Mouse (Mus musculus): Measurements from ENCODE around the gene Mtmr3. TPM values are rescaled to one million over a fixed set of nuclear protein-coding genes. Genes with fewer than 3 reads are reported as not detected.

Mtmr3 gene
- polyA plus RNA-seq, 1 experiment from 2014 or later = 25.6 TPM

DNA sequence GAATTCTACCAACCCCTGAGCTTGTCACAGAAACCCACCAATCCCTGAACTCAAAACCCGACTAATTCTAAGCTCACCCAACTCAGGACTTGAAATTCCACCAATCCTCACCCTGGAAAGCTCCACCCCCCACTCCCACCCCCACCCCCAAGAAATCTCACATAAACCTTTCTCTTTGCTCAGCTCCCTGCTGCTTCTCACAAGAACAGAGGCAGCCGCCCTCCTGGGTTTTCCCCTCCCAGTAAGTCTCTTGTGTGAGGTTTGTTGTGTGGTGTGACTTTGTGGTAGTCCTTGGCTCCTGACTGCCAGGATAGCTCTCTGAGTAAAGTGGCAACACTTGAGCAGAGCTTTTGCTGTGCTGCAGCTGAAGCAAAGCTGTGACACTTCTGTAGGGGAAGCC is 131.8 kb downstream of the Mtmr3 start:
- 39% methylated on average over 2 of the region's 2 CpGs for WGBS
- ATAC-seq (replicated peaks; ENCODE audit: low FRiP score) = no peak
- H3K4me2 ChIP-seq = no peak overlapping the region
- no peak overlapping the region for H3K27ac ChIP-seq (ENCODE audit: low read depth, low read length)
- no peak overlapping the region for H3K4me3 ChIP-seq (ENCODE audit: low read depth, low read length)
- no peak for DNase-seq (ENCODE audit: low spot score)
- no peaks in the 10 kb centered on the region for H3K36me3 ChIP-seq (ENCODE audit: control insufficient read depth, insufficient read depth, low read length)
- H3K9me3 ChIP-seq (ENCODE audit: control insufficient read depth, low read length) = no peaks in the 10 kb centered on the region
- no peak overlapping the region for H3K9ac ChIP-seq (ENCODE audit: low read depth, low read length)
- H3K27me3 ChIP-seq (replicated peaks; ENCODE audit: control insufficient read depth, insufficient read depth, low read length) = no peaks in the 10 kb centered on the region; the same call in 1 of the 2 replicates
- no peaks in the 10 kb centered on the region; the same call in 1 of the 2 replicates for H3K4me1 ChIP-seq (replicated peaks; ENCODE audit: control insufficient read depth, insufficient read depth, low read length)

DNA sequence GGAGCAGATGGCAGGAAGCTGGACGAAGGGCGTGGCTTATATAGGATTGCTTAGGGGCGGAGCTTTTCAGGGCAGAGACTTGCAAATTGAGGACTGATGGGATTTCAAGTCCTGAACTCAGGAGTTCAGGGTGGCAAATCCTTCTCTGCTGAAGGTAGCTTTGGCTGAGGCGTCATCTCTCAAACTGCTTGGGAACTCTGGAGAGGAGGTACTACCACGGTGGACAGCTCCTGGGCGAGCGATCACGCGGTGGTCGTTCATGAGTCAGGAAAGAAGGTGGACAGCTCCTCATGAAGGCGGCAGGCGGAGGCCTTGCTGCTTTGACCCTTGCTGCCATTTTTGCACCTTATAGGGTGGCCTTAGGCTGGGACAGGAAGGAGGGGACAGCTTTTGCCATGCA is 133.5 kb downstream of the Mtmr3 start:
- H3K27me3 ChIP-seq (replicated peaks; ENCODE audit: control insufficient read depth, insufficient read depth, low read length) = no peaks in the 10 kb centered on the region; the same call in 1 of the 2 replicates
- H3K27ac ChIP-seq (ENCODE audit: low read depth, low read length) = no peak overlapping the region
- H3K9me3 ChIP-seq (ENCODE audit: control insufficient read depth, low read length) = no peaks in the 10 kb centered on the region
- WGBS = 11% methylated on average over 12 of the region's 12 CpGs
- DNase-seq (ENCODE audit: low spot score) (no peak), ATAC-seq (replicated peaks; ENCODE audit: low FRiP score) (no peak)
- H3K9ac ChIP-seq (ENCODE audit: low read depth, low read length) = no peak overlapping the region
- H3K4me2 ChIP-seq = no peak overlapping the region
- no peaks in the 10 kb centered on the region for H3K36me3 ChIP-seq (ENCODE audit: control insufficient read depth, insufficient read depth, low read length)
- H3K4me1 ChIP-seq (replicated peaks; ENCODE audit: control insufficient read depth, insufficient read depth, low read length) = no peaks in the 10 kb centered on the region; the same call in 1 of the 2 replicates
- H3K4me3 ChIP-seq (ENCODE audit: low read depth, low read length) = no peak overlapping the region

DNA sequence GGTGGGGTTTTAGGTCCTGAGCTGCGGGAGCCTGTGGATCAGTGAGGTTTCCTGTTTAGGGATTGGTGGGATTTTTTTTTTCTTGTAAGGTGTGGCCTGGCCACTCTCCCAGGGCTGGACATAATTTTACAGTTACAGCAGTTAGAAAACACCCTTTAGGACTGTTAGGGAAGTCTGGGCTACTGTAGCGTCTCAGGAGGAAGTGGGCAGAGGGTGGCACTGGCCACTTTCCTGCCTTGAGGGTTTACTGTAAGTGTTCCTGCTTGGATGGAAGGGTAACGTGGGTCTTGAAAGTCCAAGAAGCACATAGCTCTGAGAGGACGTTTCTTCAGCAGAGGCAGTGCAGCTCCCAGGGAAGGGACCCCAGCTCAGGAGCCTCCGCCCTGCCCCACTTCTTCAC is 134.0 kb downstream of the Mtmr3 start:
- Histone ChIP-seq H3K4me3 (ENCODE audit: low read depth, low read length) (no peak overlapping the region), H3K9ac (ENCODE audit: low read depth, low read length) (no peak overlapping the region), H3K36me3 (ENCODE audit: control insufficient read depth, insufficient read depth, low read length) (no peaks in the 10 kb centered on the region), H3K27ac (ENCODE audit: low read depth, low read length) (no peak overlapping the region), H3K27me3 (replicated peaks; ENCODE audit: control insufficient read depth, insufficient read depth, low read length) (no peaks in the 10 kb centered on the region; the same call in 1 of the 2 replicates), H3K4me2 (no peak overlapping the region), H3K4me1 (replicated peaks; ENCODE audit: control insufficient read depth, insufficient read depth, low read length) (no peaks in the 10 kb centered on the region), H3K9me3 (ENCODE audit: control insufficient read depth, low read length) (no peaks in the 10 kb centered on the region)
- DNase-seq (ENCODE audit: low spot score) (no peak), ATAC-seq (replicated peaks; ENCODE audit: low FRiP score) (no peak)
- 36% methylated on average over 5 of the region's 5 CpGs for WGBS

DNA sequence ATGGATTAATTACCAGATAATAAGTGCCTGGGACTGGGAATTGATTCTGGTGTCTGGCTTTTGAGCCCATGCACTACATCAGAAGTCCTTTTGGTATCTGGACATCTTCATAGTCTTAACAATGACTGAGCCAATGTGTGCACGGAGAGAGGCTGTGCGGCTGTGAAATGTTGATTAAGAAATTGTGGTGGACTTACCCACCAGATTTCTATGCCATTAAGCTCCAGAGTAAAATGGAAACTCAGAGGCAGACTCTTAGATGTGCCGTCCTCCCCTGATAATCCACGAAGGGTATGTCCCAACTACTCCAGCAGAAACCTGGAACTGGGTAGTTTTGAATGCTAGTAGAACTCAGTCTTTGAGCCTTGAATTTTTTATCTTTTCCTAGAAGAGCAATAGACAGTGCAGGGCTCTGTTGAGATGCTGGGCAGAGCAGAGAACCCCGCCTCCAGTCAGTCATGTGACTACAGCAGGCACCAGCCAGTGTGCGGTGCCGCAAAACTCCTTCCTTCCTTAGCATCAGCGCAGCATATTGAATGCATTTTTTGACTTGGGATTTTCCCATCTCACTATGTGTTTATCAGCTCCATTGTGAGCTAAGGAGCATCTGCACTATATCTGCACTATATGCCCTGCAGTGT is 139.6 kb downstream of the Mtmr3 start:
- DNase-seq (ENCODE audit: low spot score) = no peak
- 70% methylated on average over 8 of the region's 8 CpGs for WGBS

DNA sequence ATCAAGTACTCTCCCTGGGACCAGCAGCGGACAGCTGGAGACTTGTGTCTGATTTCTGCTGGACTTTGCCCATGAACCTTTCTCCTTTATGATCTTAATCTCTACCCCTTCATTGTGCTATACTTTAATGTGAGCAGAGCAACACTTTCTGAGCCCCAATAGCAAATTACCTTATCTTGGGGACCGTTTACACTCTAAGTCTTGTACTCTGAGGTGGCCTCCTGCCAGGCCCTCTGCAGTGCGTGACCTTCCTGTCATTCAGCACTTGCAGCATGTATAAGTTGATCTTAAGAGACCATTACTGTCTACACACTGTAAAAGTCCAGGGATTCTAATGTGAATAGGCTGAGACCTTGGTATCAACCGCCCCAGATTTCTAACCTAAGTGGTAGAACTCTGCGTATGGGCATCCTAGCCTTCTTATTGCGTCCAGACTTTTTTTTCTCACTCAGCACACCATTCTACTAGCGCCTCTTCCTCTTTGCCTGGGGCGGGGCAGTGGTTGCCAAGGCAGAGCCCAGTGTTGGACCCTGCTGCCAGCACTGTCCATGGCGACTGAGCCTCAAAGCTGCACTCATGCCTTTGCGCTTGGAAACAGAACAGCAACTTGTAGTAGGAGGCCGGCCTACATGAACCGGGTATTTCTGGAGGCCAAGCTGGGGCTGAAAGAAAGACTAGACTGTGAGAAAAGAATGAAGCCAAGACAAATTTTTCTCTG is 142.0 kb downstream of the Mtmr3 start:
- Histone ChIP-seq H3K4me2 (no peak overlapping the region), H3K4me1 (replicated peaks; ENCODE audit: control insufficient read depth, insufficient read depth, low read length) (no peaks in the 10 kb centered on the region), H3K9ac (ENCODE audit: low read depth, low read length) (no peak overlapping the region), H3K27me3 (replicated peaks; ENCODE audit: control insufficient read depth, insufficient read depth, low read length) (no peaks in the 10 kb centered on the region), H3K9me3 (ENCODE audit: control insufficient read depth, low read length) (no peaks in the 10 kb centered on the region), H3K27ac (ENCODE audit: low read depth, low read length) (no peak overlapping the region), H3K4me3 (ENCODE audit: low read depth, low read length) (no peak overlapping the region), H3K36me3 (ENCODE audit: control insufficient read depth, insufficient read depth, low read length) (no peaks in the 10 kb centered on the region)
- WGBS = 77% methylated on average over 12 of the region's 12 CpGs
- no peak for DNase-seq (ENCODE audit: low spot score)
- ATAC-seq (replicated peaks; ENCODE audit: low FRiP score) = no peak

More for the DNA sequence above, 139.6 kb downstream of the Mtmr3 start:
- no peak for ATAC-seq (replicated peaks; ENCODE audit: low FRiP score)
- Histone ChIP-seq H3K4me2 (no peak overlapping the region), H3K4me3 (ENCODE audit: low read depth, low read length) (no peak overlapping the region), H3K4me1 (replicated peaks; ENCODE audit: control insufficient read depth, insufficient read depth, low read length) (no peaks in the 10 kb centered on the region), H3K36me3 (ENCODE audit: control insufficient read depth, insufficient read depth, low read length) (no peaks in the 10 kb centered on the region), H3K9me3 (ENCODE audit: control insufficient read depth, low read length) (no peaks in the 10 kb centered on the region), H3K9ac (ENCODE audit: low read depth, low read length) (no peak overlapping the region), H3K27me3 (replicated peaks; ENCODE audit: control insufficient read depth, insufficient read depth, low read length) (no peaks in the 10 kb centered on the region; the same call in 1 of the 2 replicates), H3K27ac (ENCODE audit: low read depth, low read length) (no peak overlapping the region)

DNA sequence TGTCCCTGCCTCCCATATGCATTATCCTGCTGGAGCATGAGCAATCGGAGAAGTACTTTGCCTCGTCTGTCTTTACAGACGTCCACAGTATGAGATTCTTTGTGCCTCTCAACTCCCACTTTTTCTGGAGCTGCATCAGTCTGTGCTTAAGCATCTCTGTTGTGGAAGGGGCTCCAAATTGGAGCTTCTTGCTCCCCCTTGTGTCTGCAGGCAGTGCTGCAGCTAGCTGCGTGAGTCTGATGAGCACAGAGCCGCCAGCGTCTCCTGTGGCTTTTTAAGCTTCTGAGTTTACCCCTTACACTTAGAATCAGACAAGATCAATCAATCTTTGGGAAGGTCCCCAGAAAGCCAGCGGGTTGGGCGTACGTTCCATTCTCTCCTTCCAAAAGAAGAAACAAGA is 143.5 kb downstream of the Mtmr3 start:
- H3K4me1 ChIP-seq (replicated peaks; ENCODE audit: control insufficient read depth, insufficient read depth, low read length) = no peaks in the 10 kb centered on the region
- WGBS = 22% methylated on average over 9 of the region's 9 CpGs
- H3K9me3 ChIP-seq (ENCODE audit: control insufficient read depth, low read length) = no peaks in the 10 kb centered on the region
- H3K36me3 ChIP-seq (ENCODE audit: control insufficient read depth, insufficient read depth, low read length) = no peaks in the 10 kb centered on the region
- H3K27me3 ChIP-seq (replicated peaks; ENCODE audit: control insufficient read depth, insufficient read depth, low read length) = no peaks in the 10 kb centered on the region
- no peak overlapping the region for H3K9ac ChIP-seq (ENCODE audit: low read depth, low read length)
- ATAC-seq (replicated peaks; ENCODE audit: low FRiP score) (no peak), DNase-seq (ENCODE audit: low spot score) (peak; percentile 46)
- no peak overlapping the region for H3K27ac ChIP-seq (ENCODE audit: low read depth, low read length)
- H3K4me3 ChIP-seq (ENCODE audit: low read depth, low read length) = no peak overlapping the region
- no peak overlapping the region for H3K4me2 ChIP-seq

DNA sequence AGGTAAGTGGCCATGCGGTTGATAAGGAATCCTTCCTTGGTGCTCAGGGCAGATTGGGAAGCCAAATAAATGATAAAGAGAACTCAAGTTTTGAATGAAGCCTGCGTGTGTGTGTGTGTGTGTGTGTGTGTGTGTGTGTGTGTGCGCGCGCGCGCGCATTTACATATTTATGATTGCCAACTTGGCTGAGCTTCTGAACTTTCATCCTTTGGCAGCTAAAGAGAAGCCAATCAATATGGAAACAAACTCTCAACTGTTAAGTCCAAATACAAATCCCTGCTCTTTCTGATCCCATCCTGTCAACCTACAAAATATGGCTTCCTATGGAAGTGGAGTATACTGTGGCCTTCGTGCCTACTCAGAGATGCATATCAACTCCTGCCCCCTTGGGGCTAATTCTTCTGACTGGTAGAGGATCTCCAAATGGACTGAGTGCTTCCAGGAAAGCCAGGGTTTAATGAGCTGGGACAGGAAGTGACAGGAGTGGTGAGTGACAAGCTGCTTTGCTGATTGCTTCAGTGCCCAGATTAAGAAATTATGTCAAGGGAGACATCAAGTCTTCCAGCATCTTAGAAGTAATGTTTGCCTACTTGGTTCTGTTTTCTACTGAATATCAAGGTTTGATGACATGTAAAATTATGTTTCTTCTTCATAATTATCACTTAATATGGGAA is 148.3 kb downstream of the Mtmr3 start:
- DNase-seq (ENCODE audit: low spot score) = no peak
- Histone ChIP-seq H3K27me3 (replicated peaks; ENCODE audit: control insufficient read depth, insufficient read depth, low read length) (no peaks in the 10 kb centered on the region), H3K4me1 (replicated peaks; ENCODE audit: control insufficient read depth, insufficient read depth, low read length) (no peaks in the 10 kb centered on the region), H3K27ac (ENCODE audit: low read depth, low read length) (no peak overlapping the region), H3K9me3 (ENCODE audit: control insufficient read depth, low read length) (no peaks in the 10 kb centered on the region), H3K9ac (ENCODE audit: low read depth, low read length) (no peak overlapping the region), H3K36me3 (ENCODE audit: control insufficient read depth, insufficient read depth, low read length) (no peaks in the 10 kb centered on the region), H3K4me2 (no peak overlapping the region), H3K4me3 (ENCODE audit: low read depth, low read length) (no peak overlapping the region)
- ATAC-seq (replicated peaks; ENCODE audit: low FRiP score) = no peak
- WGBS = 93% methylated on average over 9 of the region's 9 CpGs

DNA sequence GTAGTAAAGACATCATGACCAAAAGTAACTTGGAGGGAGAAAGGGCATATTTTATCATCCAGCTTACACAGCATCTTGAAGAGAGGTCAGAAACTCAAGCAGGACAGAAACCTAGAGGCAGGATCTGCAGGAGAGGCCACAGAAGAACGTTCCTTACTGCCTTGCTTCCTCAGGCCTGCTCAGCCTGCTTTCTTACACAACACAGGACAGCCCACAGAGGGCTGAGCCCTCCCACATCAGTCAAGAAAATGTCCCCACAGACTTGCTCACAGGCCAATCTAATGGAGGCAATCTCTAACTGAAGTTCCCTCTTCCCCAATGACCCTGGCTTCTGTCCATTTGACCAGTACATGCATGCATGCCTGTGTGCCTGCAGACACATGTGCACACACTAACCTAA is 152.4 kb downstream of the Mtmr3 start:
- Histone ChIP-seq H3K4me2 (no peak overlapping the region), H3K27ac (ENCODE audit: low read depth, low read length) (no peak overlapping the region), H3K9ac (ENCODE audit: low read depth, low read length) (no peak overlapping the region), H3K27me3 (replicated peaks; ENCODE audit: control insufficient read depth, insufficient read depth, low read length) (no peaks in the 10 kb centered on the region), H3K4me1 (replicated peaks; ENCODE audit: control insufficient read depth, insufficient read depth, low read length) (no peaks in the 10 kb centered on the region), H3K4me3 (ENCODE audit: low read depth, low read length) (no peak overlapping the region), H3K9me3 (ENCODE audit: control insufficient read depth, low read length) (no peaks in the 10 kb centered on the region), H3K36me3 (ENCODE audit: control insufficient read depth, insufficient read depth, low read length) (no peaks in the 10 kb centered on the region)
- 30% methylated on average over 1 of the region's 1 CpGs for WGBS
- DNase-seq (ENCODE audit: low spot score) = no peak
- ATAC-seq (replicated peaks; ENCODE audit: low FRiP score) = no peak

All from liver, embryonic 11.5 days (tissue).